Mouse (Mus musculus) spleen, adult 2 months (tissue): Measurements from ENCODE around the gene Dgki.

Experiments used
- CTCF ChIP-seq: fragments of 200-500 bp; IDR thresholded peaks from 2 replicates; pipeline ENCODE4 v1.5.1; 2011; ENCODE audit warnings: mild to moderate bottlenecking, inconsistent platforms; ENCODE audit not compliant: insufficient read depth, insufficient read length, insufficient replicate concordance; ENCODE audit errors: extremely low read depth
- POLR2A ChIP-seq: fragments of 200-500 bp; IDR thresholded peaks from 2 replicates; pipeline ENCODE4 v1.6.1; 2011; ENCODE audit warnings: low read depth, low read length, inconsistent platforms

GRCm38 (mm10) chr6:37297744-37298482 lies 2.1 kb downstream of the Dgki start:
- TF ChIP-seq POLR2A = no peak
- TF ChIP-seq CTCF = no peak
